Mouse (Mus musculus): ENCODE measurements around the gene Arpc2.

GRCm38 (mm10) chr1:74219922-74220321, 16.0 kb upstream of the Arpc2 start:
- TF ChIP-seq POLR2A (IDR thresholded peaks at IDR 0.05; ENCODE audit: low read depth, low read length) (no peak), RCOR1 (conservative IDR thresholded peaks at IDR 0.05; ENCODE audit: low read depth, low read length) (no peak), KAT2A (IDR thresholded peaks at IDR 0.05; ENCODE audit: insufficient replicate concordance, low read length) (no peak), CTCF (conservative IDR thresholded peaks at IDR 0.05 in 1 of 2, IDR thresholded peaks at IDR 0.05 in 1 of 2; ENCODE audit: low read depth in 2 of 2, low read length in 2 of 2) (no peak), NRF1 (IDR thresholded peaks at IDR 0.05; ENCODE audit: low read depth, low read length) (no peak), GABPA (IDR thresholded peaks at IDR 0.05; ENCODE audit: insufficient replicate concordance, low read depth, low read length) (no peak), SIN3A (IDR thresholded peaks at IDR 0.05; ENCODE audit: low read length) (no peak), CHD1 (IDR thresholded peaks at IDR 0.05; ENCODE audit: low read depth, low read length) (no peak), BHLHE40 (IDR thresholded peaks at IDR 0.05; ENCODE audit: low read depth, low read length) (no peak), POLR2AphosphoS2 (IDR thresholded peaks at IDR 0.05; ENCODE audit: low read depth, low read length) (no peak), EP300 (IDR thresholded peaks at IDR 0.05; ENCODE audit: low read length) (no peak)
